Mouse (Mus musculus) testis, adult 2 months (tissue): ENCODE results near the gene Bicral. TPM values are rescaled to one million over a fixed set of nuclear protein-coding genes. Genes with fewer than 3 reads are reported as not detected.

ENCODE experiments used
- H3K27ac ChIP-seq: fragments of 200-500 bp; 2 replicates; pipeline ENCODE4 v1.5.1; 2012; ENCODE audit warnings: low read depth, low read length; ENCODE audit not compliant: control insufficient read depth, insufficient read depth
- H3K27me3 ChIP-seq: fragments of 200-500 bp; 2 replicates; pipeline ENCODE4 v1.6.1; 2012; ENCODE audit warnings: mild to moderate bottlenecking, low read length, moderate library complexity; ENCODE audit not compliant: control insufficient read depth, insufficient read depth
- H3K36me3 ChIP-seq: fragments of 200-500 bp; 2 replicates; pipeline ENCODE4 v1.6.1; 2012; ENCODE audit warnings: mild to moderate bottlenecking, low read length; ENCODE audit not compliant: control insufficient read depth, insufficient read depth
- H3K4me1 ChIP-seq: fragments of 200-500 bp; 2 replicates; pipeline ENCODE4 v1.6.1; 2012; ENCODE audit warnings: low read length; ENCODE audit not compliant: control insufficient read depth, insufficient read depth
- H3K4me3 ChIP-seq: fragments of 200-500 bp; 2 replicates; pipeline ENCODE4 v1.5.1; 2012; ENCODE audit warnings: low read depth, mild to moderate bottlenecking, low read length, moderate library complexity, mixed read lengths; ENCODE audit not compliant: control insufficient read depth
- CTCF ChIP-seq: fragments of 200-500 bp; IDR thresholded peaks from 2 replicates; pipeline ENCODE4 v1.5.1; 2012; ENCODE audit warnings: low read depth, mild to moderate bottlenecking, inconsistent platforms, low read length, moderate library complexity; ENCODE audit not compliant: control insufficient read depth, insufficient read depth, insufficient replicate concordance
- POLR2A ChIP-seq: fragments of 200-500 bp; IDR thresholded peaks from 2 replicates; pipeline ENCODE4 v1.6.1; 2012; ENCODE audit warnings: low read depth, mild to moderate bottlenecking, inconsistent platforms, low read length, moderate library complexity; ENCODE audit not compliant: control insufficient read depth
- polyA plus RNA-seq: library from polyadenylated mRNA; depleted of rRNA; stranded (reverse); fragments of >200 nt; gene quantifications from 2 replicates; pipeline ENCODE4 v1.2.3, GENCODE M21; 2012

Bicral gene
- polyA plus RNA-seq, 1 experiment, result 13.2 TPM

DNA sequence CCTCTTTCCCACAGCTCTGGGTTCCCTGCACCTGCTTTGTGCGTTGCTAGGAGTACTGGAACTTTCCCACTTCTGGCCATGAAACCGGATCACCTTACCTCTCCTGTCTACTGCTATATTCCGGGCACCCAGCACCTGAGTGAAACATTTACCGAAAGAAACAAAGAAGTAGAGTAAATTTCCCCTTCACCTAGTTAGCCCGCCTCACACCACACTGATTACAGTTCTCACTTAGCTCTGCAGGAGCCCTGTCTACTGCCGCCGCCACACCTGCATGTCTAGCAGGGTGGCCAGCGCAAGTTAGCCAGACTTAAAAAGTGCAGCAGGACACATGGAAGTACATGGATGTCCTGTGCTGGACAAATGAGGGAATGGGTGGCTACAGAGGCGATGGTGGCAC, 24.8 kb upstream of the Bicral start:
- H3K4me3 ChIP-seq, result no peak overlapping the region
- H3K27me3 ChIP-seq, result no peaks in the 10 kb centered on the region
- no peaks in the 10 kb centered on the region for H3K4me1 ChIP-seq
- no peak overlapping the region for H3K27ac ChIP-seq
- H3K36me3 ChIP-seq, result no peaks in the 10 kb centered on the region
- TF ChIP-seq CTCF (no peak), POLR2A (no peak)

DNA sequence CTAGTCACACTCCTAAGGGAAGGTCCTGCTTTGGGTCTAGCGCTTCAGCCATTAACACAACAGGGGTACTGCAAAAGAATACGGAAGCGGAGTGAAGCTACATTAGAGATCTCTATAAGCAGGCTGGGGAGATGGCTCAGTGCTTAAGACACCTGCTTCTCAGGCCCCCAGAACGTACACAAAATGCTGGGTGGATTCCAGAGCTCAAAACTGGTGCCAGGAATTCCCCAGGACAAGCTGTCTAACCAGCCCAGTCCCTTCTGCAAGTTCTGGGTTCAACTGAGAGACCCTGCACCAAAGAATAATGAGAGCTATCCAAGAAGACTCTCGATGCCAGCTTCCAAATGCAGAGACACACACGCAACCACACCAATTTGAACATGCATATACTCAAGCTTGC, 23.4 kb upstream of the Bicral start:
- Histone ChIP-seq H3K27ac (no peak overlapping the region), H3K36me3 (no peaks in the 10 kb centered on the region), H3K27me3 (no peaks in the 10 kb centered on the region), H3K4me1 (no peaks in the 10 kb centered on the region), H3K4me3 (no peak overlapping the region)
- TF ChIP-seq POLR2A, result no peak
- TF ChIP-seq CTCF, result no peak

DNA sequence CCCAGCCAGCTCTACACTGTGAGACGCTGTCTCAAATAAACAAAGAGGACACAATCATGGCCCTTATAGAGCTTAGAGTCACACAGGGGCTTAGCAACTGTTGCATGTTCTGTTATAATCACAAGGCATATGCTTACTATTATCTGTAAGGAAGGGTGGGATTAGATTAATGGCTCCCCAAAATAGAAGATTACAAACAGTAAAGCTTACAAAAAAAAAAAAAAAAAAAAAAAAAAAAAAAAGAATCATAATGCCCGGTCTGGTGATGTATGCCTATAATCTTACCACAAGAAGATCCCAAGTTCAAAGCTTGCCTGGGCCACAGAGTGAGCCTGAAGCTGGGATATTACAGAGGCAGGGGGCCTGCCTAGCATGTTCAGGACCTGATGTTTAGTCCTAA, 22.0 kb upstream of the Bicral start:
- H3K4me3 ChIP-seq, result no peak overlapping the region
- H3K27me3 ChIP-seq, result no peaks in the 10 kb centered on the region
- H3K27ac ChIP-seq, result no peak overlapping the region
- no peaks in the 10 kb centered on the region for H3K36me3 ChIP-seq
- TF ChIP-seq POLR2A, result no peak
- no peaks in the 10 kb centered on the region for H3K4me1 ChIP-seq

DNA sequence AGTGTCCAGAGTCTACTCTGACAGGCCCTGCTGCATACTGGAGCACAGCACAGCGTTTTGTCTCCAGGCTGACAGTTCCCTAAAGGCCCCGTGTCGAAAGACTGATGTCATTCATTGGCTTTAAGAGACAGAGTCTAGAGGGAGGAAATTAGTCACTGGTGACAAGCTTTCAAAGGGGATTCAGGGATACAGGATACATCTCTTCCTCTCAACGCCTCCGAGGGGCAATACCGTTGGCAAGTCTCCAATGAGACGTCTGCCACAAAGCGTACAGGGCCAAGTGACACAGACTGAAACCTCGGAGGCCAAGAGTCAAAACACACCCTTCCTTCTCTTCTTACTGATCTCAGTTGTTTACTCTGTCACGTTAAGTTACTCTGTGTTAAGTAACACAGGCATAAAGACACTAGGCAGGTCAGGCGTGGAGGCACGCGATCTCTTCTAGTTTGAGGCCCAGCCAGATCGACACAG, 21.6 kb upstream of the Bicral start:
- H3K36me3 ChIP-seq, result no peaks in the 10 kb centered on the region
- no peak for TF ChIP-seq POLR2A
- no peak for TF ChIP-seq CTCF
- H3K27ac ChIP-seq, result no peak overlapping the region
- no peaks in the 10 kb centered on the region for H3K4me1 ChIP-seq
- no peaks in the 10 kb centered on the region for H3K27me3 ChIP-seq
- H3K4me3 ChIP-seq, result no peak overlapping the region

DNA sequence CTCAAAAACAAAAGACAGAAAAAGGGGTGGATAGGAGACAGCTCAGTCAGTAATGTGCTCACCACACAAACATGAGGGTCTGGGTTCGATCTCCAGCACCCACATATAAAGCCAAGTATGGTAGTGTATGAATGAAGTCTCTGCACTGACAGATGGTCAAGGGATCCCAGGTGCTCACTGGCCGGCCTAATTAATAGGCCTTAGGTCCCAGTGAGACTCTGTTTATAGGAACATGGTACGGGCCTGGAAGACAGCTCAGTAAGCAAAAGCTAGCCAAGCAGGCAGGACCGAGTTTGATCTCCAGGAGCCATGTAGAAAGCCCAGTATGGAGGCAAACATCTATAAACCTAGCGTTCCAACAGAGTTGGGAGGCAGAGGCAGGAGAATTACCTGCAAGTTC, 18.8 kb upstream of the Bicral start:
- no peak for TF ChIP-seq CTCF
- Histone ChIP-seq H3K4me1 (peaks cover 4% of the 10 kb centered on the region; the same call in 1 of the 2 replicates), H3K36me3 (no peaks in the 10 kb centered on the region), H3K27ac (no peak overlapping the region), H3K4me3 (no peak overlapping the region), H3K27me3 (no peaks in the 10 kb centered on the region)

DNA sequence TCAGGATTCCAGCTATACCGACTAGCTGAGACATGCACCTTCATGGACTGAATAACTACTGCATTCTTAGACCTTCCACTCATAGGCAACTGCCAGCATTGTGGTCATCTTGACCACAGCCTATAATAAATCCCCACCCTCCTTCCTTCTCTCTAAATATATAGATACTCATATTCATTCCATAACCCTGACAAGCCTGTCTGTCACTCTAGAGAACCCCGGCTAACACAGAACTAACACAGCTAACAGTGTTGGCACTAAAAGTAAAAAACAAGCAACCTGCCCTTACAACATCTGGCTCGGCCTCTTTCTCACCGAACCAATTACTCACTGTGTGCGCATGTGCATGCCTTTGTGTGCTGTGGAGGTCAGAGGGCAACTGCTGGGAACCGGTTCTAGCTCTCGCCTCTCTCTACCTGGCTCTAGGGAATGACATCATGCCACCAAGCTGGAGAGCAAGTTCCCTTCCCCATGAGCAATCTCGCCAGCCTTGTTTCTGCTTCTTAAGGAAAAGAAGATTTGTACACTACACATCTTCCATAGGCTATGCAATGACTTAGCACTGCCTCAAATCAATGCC, 18.2 kb upstream of the Bicral start:
- Histone ChIP-seq H3K27me3 (no peaks in the 10 kb centered on the region), H3K36me3 (no peaks in the 10 kb centered on the region), H3K27ac (no peak overlapping the region), H3K4me1 (peaks cover 4% of the 10 kb centered on the region; the same call in 1 of the 2 replicates), H3K4me3 (no peak overlapping the region)
- TF ChIP-seq CTCF (no peak), POLR2A (no peak)

DNA sequence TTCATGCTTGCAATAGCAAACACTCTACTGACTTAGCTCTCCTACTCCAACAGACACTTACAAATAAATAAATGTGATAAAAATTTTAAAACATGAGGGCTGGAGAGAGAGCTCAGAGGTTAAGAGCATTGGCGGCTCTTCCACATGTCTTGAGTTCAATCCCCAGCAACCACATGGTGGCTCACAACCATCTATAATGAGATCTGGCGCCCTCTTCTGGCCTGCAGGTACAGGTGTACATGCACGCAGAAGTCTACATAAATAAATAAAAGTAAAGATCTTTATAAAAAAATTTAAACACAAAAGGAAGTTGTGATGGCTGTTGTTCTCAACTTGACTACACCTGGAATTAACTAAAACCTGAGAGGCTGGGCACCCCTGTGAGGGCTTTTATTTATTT, 17.3 kb upstream of the Bicral start:
- Histone ChIP-seq H3K4me3 (no peak overlapping the region), H3K36me3 (no peaks in the 10 kb centered on the region), H3K27me3 (no peaks in the 10 kb centered on the region), H3K4me1 (peaks cover 4% of the 10 kb centered on the region; the same call in 1 of the 2 replicates), H3K27ac (no peak overlapping the region)
- TF ChIP-seq CTCF (no peak), POLR2A (no peak)

DNA sequence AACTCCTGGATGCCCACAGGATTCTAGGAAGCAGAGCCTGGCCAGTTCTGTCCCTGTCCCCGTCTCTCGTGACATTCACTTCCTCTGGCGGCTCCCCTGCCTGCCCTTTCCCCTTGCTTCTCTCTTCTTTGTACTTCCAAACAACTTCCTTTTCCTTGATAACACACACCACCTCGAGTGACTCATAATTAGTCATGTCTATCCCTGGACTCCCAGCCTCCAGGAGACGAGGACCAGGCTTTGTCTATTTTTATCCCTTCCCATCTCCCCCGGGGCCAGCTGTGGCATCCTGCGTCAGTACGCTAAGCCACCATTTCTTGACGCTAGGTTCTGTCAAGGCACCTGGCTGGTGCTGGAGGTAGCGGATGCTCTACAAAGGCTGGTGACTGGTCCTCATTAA, 15.9 kb upstream of the Bicral start:
- Histone ChIP-seq H3K36me3 (no peaks in the 10 kb centered on the region), H3K4me1 (peaks cover 4% of the 10 kb centered on the region; the same call in 1 of the 2 replicates), H3K27me3 (no peaks in the 10 kb centered on the region), H3K4me3 (no peak overlapping the region), H3K27ac (no peak overlapping the region)
- TF ChIP-seq POLR2A, result no peak
- no peak for TF ChIP-seq CTCF
